Mouse (Mus musculus): ENCODE data around the gene Mst1r. TPM values are rescaled to one million over a fixed set of nuclear protein-coding genes. Genes with fewer than 3 reads are reported as not detected.

The Mst1r gene
- polyA plus RNA-seq, 1 experiment: 4.6 TPM

GRCm38 (mm10) chr9:107901627-107901914 lies 5.1 kb upstream of the Mst1r start:
- H3K27ac ChIP-seq (ENCODE audit: control insufficient read depth, insufficient read depth, low read depth, low read length): no peak overlapping the region
- TF ChIP-seq CTCF (IDR thresholded peaks at IDR 0.05; ENCODE audit: control insufficient read depth, insufficient read depth, insufficient replicate concordance, low read depth, low read length): no peak
- no peak for TF ChIP-seq POLR2A (IDR thresholded peaks at IDR 0.05; ENCODE audit: control insufficient read depth, low read depth, low read length)
- peaks cover 6% of the 10 kb centered on the region for H3K4me1 ChIP-seq (ENCODE audit: control insufficient read depth, insufficient read depth, low read length)
- H3K36me3 ChIP-seq (ENCODE audit: control insufficient read depth, insufficient read depth, low read length): no peaks in the 10 kb centered on the region
- H3K4me3 ChIP-seq (ENCODE audit: control insufficient read depth, low read depth, low read length): peak overlapping the region; percentile 56
- H3K27me3 ChIP-seq (ENCODE audit: control insufficient read depth, insufficient read depth, low read length): no peaks in the 10 kb centered on the region

- Histone ChIP-seq H3K4me3 (ENCODE audit: control insufficient read depth, low read depth, low read length) (no peak overlapping the region), H3K36me3 (ENCODE audit: control insufficient read depth, insufficient read depth, low read length) (no peaks in the 10 kb centered on the region), H3K27ac (ENCODE audit: control insufficient read depth, insufficient read depth, low read depth, low read length) (no peak overlapping the region), H3K27me3 (ENCODE audit: control insufficient read depth, insufficient read depth, low read length) (no peaks in the 10 kb centered on the region), H3K4me1 (ENCODE audit: control insufficient read depth, insufficient read depth, low read length) (peaks cover 21% of the 10 kb centered on the region)
- no peak for TF ChIP-seq POLR2A (IDR thresholded peaks at IDR 0.05; ENCODE audit: control insufficient read depth, low read depth, low read length)
- TF ChIP-seq CTCF (IDR thresholded peaks at IDR 0.05; ENCODE audit: control insufficient read depth, insufficient read depth, insufficient replicate concordance, low read depth, low read length): peak; percentile 82; the same call in 1 of the 2 replicates
Measured at GRCm38 (mm10) chr9:107904726-107905125, 1.9 kb upstream of the Mst1r start.

DNA sequence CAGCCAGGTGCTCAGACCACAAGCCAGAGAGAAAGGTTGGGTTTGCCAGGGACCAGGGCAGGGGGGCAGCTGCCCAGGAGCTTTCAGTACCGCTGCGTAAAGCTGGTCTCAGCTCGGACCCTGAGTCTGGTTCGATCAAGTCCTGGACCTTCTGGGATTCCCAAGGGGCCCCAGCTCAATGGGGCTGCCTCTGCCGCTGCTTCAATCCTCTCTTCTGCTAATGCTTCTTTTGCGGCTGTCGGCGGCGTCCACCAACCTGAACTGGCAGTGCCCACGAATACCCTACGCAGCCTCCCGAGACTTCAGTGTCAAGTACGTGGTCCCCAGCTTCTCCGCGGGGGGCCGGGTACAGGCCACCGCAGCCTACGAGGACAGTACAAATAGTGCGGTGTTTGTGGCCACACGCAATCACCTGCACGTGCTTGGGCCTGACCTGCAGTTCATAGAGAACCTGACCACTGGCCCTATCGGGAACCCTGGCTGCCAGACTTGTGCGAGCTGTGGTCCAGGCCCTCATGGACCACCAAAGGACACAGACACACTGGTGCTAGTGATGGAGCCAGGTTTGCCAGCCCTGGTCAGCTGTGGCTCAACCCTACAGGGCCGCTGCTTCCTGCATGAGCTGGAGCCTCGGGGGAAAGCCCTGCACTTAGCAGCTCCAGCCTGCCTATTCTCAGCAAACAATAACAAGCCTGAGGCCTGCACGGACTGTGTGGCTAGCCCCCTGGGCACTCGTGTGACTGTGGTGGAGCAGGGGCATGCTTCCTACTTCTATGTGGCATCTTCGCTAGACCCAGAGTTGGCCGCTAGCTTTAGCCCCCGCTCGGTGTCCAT lies 511 bp downstream of the Mst1r start:
- Histone ChIP-seq H3K4me1 (ENCODE audit: control insufficient read depth, insufficient read depth, low read length) (peaks cover 18% of the 10 kb centered on the region), H3K4me3 (ENCODE audit: control insufficient read depth, low read depth, low read length) (peak overlapping the region; percentile 60), H3K36me3 (ENCODE audit: control insufficient read depth, insufficient read depth, low read length) (no peaks in the 10 kb centered on the region), H3K27ac (ENCODE audit: control insufficient read depth, insufficient read depth, low read depth, low read length) (peak overlapping the region; percentile 52), H3K27me3 (ENCODE audit: control insufficient read depth, insufficient read depth, low read length) (no peaks in the 10 kb centered on the region)
- no peak for TF ChIP-seq CTCF (IDR thresholded peaks at IDR 0.05; ENCODE audit: control insufficient read depth, insufficient read depth, insufficient replicate concordance, low read depth, low read length)
- TF ChIP-seq POLR2A (IDR thresholded peaks at IDR 0.05; ENCODE audit: control insufficient read depth, low read depth, low read length): 0 out of 2 replicates have a peak, but pooled peaks have one; percentile 16

- no peaks in the 10 kb centered on the region for H3K36me3 ChIP-seq (ENCODE audit: control insufficient read depth, insufficient read depth, low read length)
- H3K27me3 ChIP-seq (ENCODE audit: control insufficient read depth, insufficient read depth, low read length): no peaks in the 10 kb centered on the region
- no peak for TF ChIP-seq POLR2A (IDR thresholded peaks at IDR 0.05; ENCODE audit: control insufficient read depth, low read depth, low read length)
- peaks cover 18% of the 10 kb centered on the region for H3K4me1 ChIP-seq (ENCODE audit: control insufficient read depth, insufficient read depth, low read length)
- no peak overlapping the region; the same call in 1 of the 2 replicates for H3K27ac ChIP-seq (ENCODE audit: control insufficient read depth, insufficient read depth, low read depth, low read length)
- peak overlapping the region; percentile 60 for H3K4me3 ChIP-seq (ENCODE audit: control insufficient read depth, low read depth, low read length)
Measured at GRCm38 (mm10) chr9:107907801-107908120, 1.1 kb downstream of the Mst1r start.

DNA sequence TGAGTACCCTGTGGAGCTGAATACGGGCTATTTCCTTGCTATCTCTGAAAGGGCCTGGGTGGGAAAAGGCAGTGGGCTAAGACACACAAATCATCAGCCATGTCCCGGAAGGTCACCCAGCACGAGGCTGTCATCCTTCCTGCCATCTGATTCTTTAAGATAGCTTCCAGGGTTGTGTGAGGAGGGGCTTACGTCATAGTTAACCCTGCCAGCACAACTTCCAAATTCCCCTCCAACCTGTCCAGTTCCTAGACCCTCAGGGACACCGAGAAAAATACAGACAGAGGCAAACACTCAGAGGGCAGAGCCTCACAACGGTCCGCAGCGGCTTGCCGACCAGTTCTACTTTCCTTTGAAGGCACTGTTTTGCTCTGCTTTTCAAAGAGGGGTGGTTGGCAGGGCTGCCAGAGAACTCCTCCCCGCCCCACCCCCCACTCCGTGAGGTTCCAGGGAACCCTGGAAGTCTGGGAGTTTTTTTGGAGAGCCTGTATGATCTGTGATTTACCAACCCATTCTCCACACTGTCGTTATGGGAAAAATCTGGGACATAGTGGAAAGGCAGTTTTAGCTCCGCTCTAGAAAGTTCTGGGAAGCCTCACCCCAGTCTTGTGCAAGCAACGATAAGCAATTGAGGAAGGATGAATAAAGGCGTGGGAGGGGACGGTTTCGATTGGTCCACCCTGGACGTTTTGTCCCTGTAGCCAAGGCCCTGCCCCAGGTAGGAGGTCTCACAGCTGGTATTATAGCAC lies 1.9 kb downstream of the Mst1r start:
- peak; percentile 10; the same call in 1 of the 2 replicates for TF ChIP-seq POLR2A (IDR thresholded peaks at IDR 0.05; ENCODE audit: control insufficient read depth, low read depth, low read length)
- no peak for TF ChIP-seq CTCF (IDR thresholded peaks at IDR 0.05; ENCODE audit: control insufficient read depth, insufficient read depth, insufficient replicate concordance, low read depth, low read length)
- Histone ChIP-seq H3K27me3 (ENCODE audit: control insufficient read depth, insufficient read depth, low read length) (no peaks in the 10 kb centered on the region), H3K36me3 (ENCODE audit: control insufficient read depth, insufficient read depth, low read length) (no peaks in the 10 kb centered on the region), H3K4me3 (ENCODE audit: control insufficient read depth, low read depth, low read length) (peak overlapping the region; percentile 12; the same call in 1 of the 2 replicates), H3K27ac (ENCODE audit: control insufficient read depth, insufficient read depth, low read depth, low read length) (peak overlapping the region; percentile 12), H3K4me1 (ENCODE audit: control insufficient read depth, insufficient read depth, low read length) (peaks cover 18% of the 10 kb centered on the region)

GRCm38 (mm10) chr9:107910025-107910769 lies 3.5 kb downstream of the Mst1r start:
- H3K36me3 ChIP-seq (ENCODE audit: control insufficient read depth, insufficient read depth, low read length): no peaks in the 10 kb centered on the region
- H3K27me3 ChIP-seq (ENCODE audit: control insufficient read depth, insufficient read depth, low read length): no peaks in the 10 kb centered on the region
- TF ChIP-seq CTCF (IDR thresholded peaks at IDR 0.05; ENCODE audit: control insufficient read depth, insufficient read depth, insufficient replicate concordance, low read depth, low read length): no peak
- no peak for TF ChIP-seq POLR2A (IDR thresholded peaks at IDR 0.05; ENCODE audit: control insufficient read depth, low read depth, low read length)
- no peak overlapping the region for H3K4me3 ChIP-seq (ENCODE audit: control insufficient read depth, low read depth, low read length)
- H3K4me1 ChIP-seq (ENCODE audit: control insufficient read depth, insufficient read depth, low read length): peaks cover 18% of the 10 kb centered on the region
- no peak overlapping the region for H3K27ac ChIP-seq (ENCODE audit: control insufficient read depth, insufficient read depth, low read depth, low read length)

Data from testis, adult 2 months (tissue).